In the genomic region with DNA sequence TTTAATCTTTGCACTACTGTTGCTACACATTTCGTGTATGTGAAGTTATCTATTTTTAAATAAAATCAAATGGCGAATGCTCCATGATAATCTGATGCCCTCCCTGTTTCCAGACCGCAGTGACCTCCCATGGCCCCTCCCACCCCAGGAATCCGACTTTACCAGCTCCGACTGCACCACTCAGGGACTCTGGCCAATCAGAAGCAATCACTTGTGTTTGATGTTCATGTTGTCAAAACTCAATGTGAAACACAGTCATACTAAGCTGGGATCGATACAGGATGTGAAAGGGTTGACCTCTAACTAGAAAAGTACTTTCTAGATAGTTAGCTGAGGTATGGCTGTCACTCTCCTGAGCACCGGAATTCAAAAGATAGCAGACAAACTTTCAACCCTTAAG, we compare ENCODE assay signal across 19 mouse cellular contexts. TPM values are rescaled to one million over a fixed set of nuclear protein-coding genes. Genes with fewer than 3 reads are reported as not detected.
A peak's percentile ranks its signal among the peaks of the same experiment; 100 is the strongest.
DNase-seq lines count a peak whose midpoint lies in the region; ATAC-seq lines count a peak whose summit lies in the region.
"Had no signal": no experiment of that assay in that cellular context is flagged by ENCODE, and none has a peak within 500 bp of the region (broad histone marks: within the 10 kb centered on the region; RNA-seq: fewer than 3 reads in every experiment).

No protein-coding gene starts in this region.

- DNase-seq in heart, postnatal 25 days (ENCODE audit: low spot score), result no peak
- DNase-seq in urinary bladder, postnatal 14 days (ENCODE audit: low spot score), result peak; percentile 61
- no peak for DNase-seq in urinary bladder, postnatal 10 days (ENCODE audit: low spot score)
- peak; percentile 27 for DNase-seq in forelimb bud, embryonic 11.5 days (ENCODE audit: low read depth, low spot score)
- DNase-seq in frontal cortex, postnatal 14 days (ENCODE audit: low spot score in 2 of 2), result no peak
- no peak for DNase-seq in right cerebral cortex, postnatal 36 days (ENCODE audit: low spot score in 2 of 2)
- DNase-seq: B cell, adult 2 months; cerebellum, adult 11-12 months; heart, postnatal 14 days; retina, postnatal 1 day; thymus, postnatal 4 days had no signal

- H3K27ac ChIP-seq in heart, embryonic 13.5 days (replicated peaks), result no peak overlapping the region
- H3K27ac ChIP-seq in stomach, embryonic 16.5 days (ENCODE audit: low read length), result no peak overlapping the region
- H3K27ac ChIP-seq: kidney, postnatal 0 days; stomach, embryonic 15.5 days had no signal

- 0 out of 2 replicates have a peak overlapping the region, but pooled peaks have one; percentile 20 for H3K4me2 ChIP-seq in heart, embryonic 13.5 days
- H3K4me2 ChIP-seq in stomach, embryonic 16.5 days (ENCODE audit: low read depth, low read length), result no peak overlapping the region
- H3K4me2 ChIP-seq: stomach, embryonic 15.5 days had no signal

- H3K4me1 ChIP-seq in heart, embryonic 13.5 days, result peaks cover 17% of the 10 kb centered on the region
- H3K4me1 ChIP-seq in stomach, embryonic 16.5 days (ENCODE audit: control insufficient read depth, insufficient read depth, low read length), result peaks cover 11% of the 10 kb centered on the region; the same call in 1 of the 2 replicates

- no peaks in the 10 kb centered on the region for H3K9me3 ChIP-seq in heart, embryonic 13.5 days
- no peaks in the 10 kb centered on the region for H3K9me3 ChIP-seq in stomach, embryonic 16.5 days (replicated peaks; ENCODE audit: control insufficient read depth, low read length)
- H3K9me3 ChIP-seq: stomach, embryonic 15.5 days had no signal

- H3K9ac ChIP-seq in heart, embryonic 13.5 days, result no peak overlapping the region
- no peak overlapping the region for H3K9ac ChIP-seq in stomach, embryonic 16.5 days (ENCODE audit: low read length)
- H3K9ac ChIP-seq: stomach, embryonic 15.5 days had no signal

- ATAC-seq in heart, embryonic 13.5 days (ENCODE audit: extremely low read depth, insufficient number of reproducible peaks, low FRiP score, low TSS enrichment), result no peak
- 0 out of 2 replicates have a peak, but pooled peaks have one; percentile 33 for ATAC-seq in stomach, embryonic 16.5 days (ENCODE audit: insufficient read depth, low FRiP score)
- ATAC-seq: midbrain, embryonic 16.5 days had no signal

- intact Hi-C loops in heart, postnatal 25 days (cut with DNase I), result no loop called here

- H3K27me3 ChIP-seq in heart, embryonic 13.5 days (replicated peaks), result no peaks in the 10 kb centered on the region
- no peaks in the 10 kb centered on the region for H3K27me3 ChIP-seq in stomach, embryonic 16.5 days (ENCODE audit: control insufficient read depth, insufficient read depth, low read length)
- H3K27me3 ChIP-seq: stomach, embryonic 15.5 days had no signal

- 13% methylated on average over 7 of the region's 7 CpGs for WGBS in heart, embryonic 13.5 days
- 17% methylated on average over 7 of the region's 7 CpGs for WGBS in stomach, embryonic 16.5 days

- H3K36me3 ChIP-seq in heart, embryonic 13.5 days, result no peaks in the 10 kb centered on the region
- H3K36me3 ChIP-seq in stomach, embryonic 16.5 days (ENCODE audit: control insufficient read depth, insufficient read depth, low read length), result no peaks in the 10 kb centered on the region
- H3K36me3 ChIP-seq: stomach, embryonic 15.5 days had no signal

- H3K4me3 ChIP-seq in heart, embryonic 13.5 days, result no peak overlapping the region
- H3K4me3 ChIP-seq in stomach, embryonic 16.5 days (replicated peaks; ENCODE audit: low read length), result no peak overlapping the region
- H3K4me3 ChIP-seq: erythroblast, embryonic 14.5 days; stomach, embryonic 15.5 days had no signal

RNA-seq across cellular contexts. Expression of a gene that starts 26.3 kb away (rescaled TPM):
- 0.90 and 1.4 TPM in 2 replicates for polyA plus RNA-seq in heart, embryonic 13.5 days (2015; fragmentation: Nextera tagmentation; extraction: Ambion mirVana)
- total RNA-seq in heart, postnatal 25 days (2021), result 1 to 10 TPM; 4.0 to 5.7 TPM
- 4.7 and 6.0 TPM in 2 replicates for polyA plus RNA-seq in stomach, embryonic 16.5 days (2015; fragmentation: Nextera tagmentation; extraction: Ambion mirVana)
- total RNA-seq: common myeloid progenitor, adult 5-6 weeks; granulocyte monocyte progenitor cell, adult 5-6 weeks had no signal
- polyA plus RNA-seq: erythroblast, embryonic 14.5 days had no signal

Comparison
In these comparisons a context has a peak if more than half of its experiments do, and no peak if none do; other contexts are left out.
1. DNase-seq: peak in urinary bladder, postnatal 14 days (single experiment) and forelimb bud, embryonic 11.5 days (single experiment); none in heart, postnatal 25 days (single experiment), urinary bladder, postnatal 10 days (single experiment), frontal cortex, postnatal 14 days (0 of 2) and right cerebral cortex, postnatal 36 days (0 of 2).